Mouse (Mus musculus) erythroblast, embryonic 14.5 days (primary cell): ENCODE measurements around the gene Magi1.

Experiments
- GATA1 ChIP-seq: IDR thresholded peaks from 2 replicates; pipeline ENCODE4 v1.6.1; 2012; ENCODE audit warnings: low read length, inconsistent platforms, mixed read lengths
- TAL1 ChIP-seq: IDR thresholded peaks from 3 replicates; pipeline ENCODE4 v1.6.1; 2012; ENCODE audit warnings: low read length, inconsistent platforms, mixed read lengths

DNA sequence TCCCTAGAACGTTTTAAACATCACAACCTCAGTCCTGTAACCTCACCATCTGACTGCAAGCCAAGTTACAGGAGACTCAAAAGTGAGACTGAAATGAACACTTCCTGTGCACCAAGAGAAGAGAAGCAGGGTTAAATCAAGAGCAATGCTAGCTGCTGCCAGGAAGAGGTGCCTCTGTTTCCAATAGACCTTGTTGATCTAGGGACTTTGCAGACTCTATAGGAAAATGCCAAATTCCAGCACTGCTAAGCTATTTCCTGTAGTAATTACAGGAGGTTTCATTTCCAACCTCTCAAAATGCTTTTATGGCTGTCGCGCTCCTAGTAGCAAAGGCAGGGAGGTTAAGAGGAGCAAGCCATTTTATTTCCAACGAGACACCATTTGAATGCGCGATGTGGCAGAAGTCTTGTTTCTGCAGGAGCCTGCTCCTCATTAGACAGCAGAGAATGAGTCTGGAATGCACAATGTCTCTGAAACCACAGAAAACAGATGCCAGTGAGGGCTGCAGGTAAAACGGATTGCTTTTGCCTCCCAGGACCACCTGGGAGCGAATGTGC, 222.2 kb downstream of the Magi1 start:
- no peak for TF ChIP-seq TAL1
- TF ChIP-seq GATA1, result no peak
